Mouse (Mus musculus) spleen, adult 12 weeks (tissue): ENCODE results near the gene 4930519P11Rik.

Experiments
- DNase-seq: peaks from one replicate; pipeline ENCODE4 v3.0.0; 2022; ENCODE audit warnings: low spot score

The 4930519P11Rik gene

GRCm38 (mm10) chr2:154613118-154614115 is at the start of gene 4930519P11Rik, which contains the start of gene Zfp341:
TSS of gene 4930519P11Rik (minus strand) at chr2:154613437.
TSS of gene Zfp341 (plus strand) at chr2:154613297.
- peak; percentile 78 for DNase-seq

- no peak for DNase-seq
Observed at GRCm38 (mm10) chr2:154659531-154660074, 46.4 kb upstream of the 4930519P11Rik start.

- DNase-seq: no peak
Observed at GRCm38 (mm10) chr2:154659070-154659469, 45.8 kb upstream of the 4930519P11Rik start.

GRCm38 (mm10) chr2:154657486-154658237 is 44.4 kb upstream of the 4930519P11Rik start:
- peak; percentile 51 for DNase-seq

- DNase-seq: peak; percentile 90
Observed at GRCm38 (mm10) chr2:154656710-154657485, 43.7 kb upstream of the 4930519P11Rik start.

GRCm38 (mm10) chr2:154655878-154656414 is 42.7 kb upstream of the 4930519P11Rik start:
- DNase-seq: no peak

GRCm38 (mm10) chr2:154654976-154655375 is 41.7 kb upstream of the 4930519P11Rik start:
- no peak for DNase-seq

- no peak for DNase-seq
Observed at GRCm38 (mm10) chr2:154651363-154651762, 38.1 kb upstream of the 4930519P11Rik start, which contains the start of gene Chmp4b. TSS of gene Chmp4b (plus strand) at chr2:154651705.

GRCm38 (mm10) chr2:154650404-154650803 is 37.2 kb upstream of the 4930519P11Rik start:
- DNase-seq: no peak

- DNase-seq: no peak
Observed at GRCm38 (mm10) chr2:154648086-154648485, 34.8 kb upstream of the 4930519P11Rik start.

- no peak for DNase-seq
Observed at GRCm38 (mm10) chr2:154646634-154647033, 33.4 kb upstream of the 4930519P11Rik start.

- no peak for DNase-seq
Observed at GRCm38 (mm10) chr2:154642712-154643385, 29.6 kb upstream of the 4930519P11Rik start.

- no peak for DNase-seq
Observed at GRCm38 (mm10) chr2:154642005-154642459, 28.8 kb upstream of the 4930519P11Rik start.

- no peak for DNase-seq
Observed at GRCm38 (mm10) chr2:154641176-154641575, 27.9 kb upstream of the 4930519P11Rik start.

- no peak for DNase-seq
Observed at GRCm38 (mm10) chr2:154639115-154639514, 25.9 kb upstream of the 4930519P11Rik start.

GRCm38 (mm10) chr2:154638521-154638920 is 25.3 kb upstream of the 4930519P11Rik start:
- DNase-seq: no peak

- DNase-seq: no peak
Observed at GRCm38 (mm10) chr2:154635826-154636225, 22.6 kb upstream of the 4930519P11Rik start.

- peak; percentile 30 for DNase-seq
Observed at GRCm38 (mm10) chr2:154633876-154634644, 20.8 kb upstream of the 4930519P11Rik start.

- DNase-seq: peak; percentile 28
Observed at GRCm38 (mm10) chr2:154633039-154633742, 20.0 kb upstream of the 4930519P11Rik start.
